Mouse (Mus musculus) gastrocnemius, adult 18-20 months (tissue): ENCODE measurements around the gene Olfr646. TPM values are rescaled to one million over a fixed set of nuclear protein-coding genes. Genes with fewer than 3 reads are reported as not detected.

Experiments used
- DNase-seq: peaks from one replicate; pipeline ENCODE4 v3.0.0; 2021; ENCODE audit warnings: low spot score
- long read RNA-seq, 2 experiments: library from polyadenylated mRNA; stranded (forward); transcript quantifications; one replicate each; pipeline ENCODE4 v2.0.0; 2021
- total RNA-seq, 2 experiments: library from RNA; stranded (reverse); gene quantifications; 2 replicates each; pipeline ENCODE4 v1.2.3; 2021

Gene Olfr646
- not detected for total RNA-seq
- long read RNA-seq, experiment 1 = 0 reads
- long read RNA-seq, experiment 2 = 0 reads

- DNase-seq = no peak
Observed at GRCm38 (mm10) chr7:104104757-104104972, at the start of gene Olfr646. Olfr646 (plus strand) TSS chr7:104104873.

- DNase-seq = no peak
Observed at GRCm38 (mm10) chr7:104059215-104059614, 45.5 kb upstream of the Olfr646 start.

GRCm38 (mm10) chr7:104061345-104061744 is 43.3 kb upstream of the Olfr646 start, which contains the start of gene 4930516K23Rik:
4930516K23Rik (minus strand) TSS chr7:104061445.
- no peak for DNase-seq

GRCm38 (mm10) chr7:104071769-104072168 is 32.9 kb upstream of the Olfr646 start, which contains the start of gene Olfr644:
Olfr644 (minus strand) TSS chr7:104071869.
- DNase-seq = no peak

- DNase-seq = no peak
Observed at GRCm38 (mm10) chr7:104085365-104085764, 19.3 kb upstream of the Olfr646 start, which contains the start of gene Olfr645. Olfr645 (minus strand) TSS chr7:104085465.

- no peak for DNase-seq
Observed at GRCm38 (mm10) chr7:104103913-104104756, 538 bp upstream of the Olfr646 start.

GRCm38 (mm10) chr7:104129726-104130125 is 25.1 kb downstream of the Olfr646 start, which contains the start of gene Ubqln5:
Ubqln5 (minus strand) TSS chr7:104129826.
- DNase-seq = no peak

GRCm38 (mm10) chr7:104137305-104137704 is 32.6 kb downstream of the Olfr646 start, which contains the start of gene Olfr643:
Olfr643 (minus strand) TSS chr7:104137405.
- DNase-seq = no peak

GRCm38 (mm10) chr7:104143179-104143578 is 38.5 kb downstream of the Olfr646 start, which contains the start of gene Ubqln3:
Ubqln3 (minus strand) TSS chr7:104143279.
- DNase-seq = no peak

- DNase-seq = no peak
Observed at GRCm38 (mm10) chr7:104150456-104150855, 45.8 kb downstream of the Olfr646 start, which contains the start of gene Ubqlnl. Ubqlnl (minus strand) TSS chr7:104150556.

Other genes starting within 250 kb of the Olfr646 start
- not detected for gene Olfr66, start 218.6 kb upstream of the Olfr646 start, total RNA-seq
- not detected for gene Olfr64, start 210.4 kb upstream of the Olfr646 start, total RNA-seq
- gene Olfr65, start 201.4 kb upstream of the Olfr646 start, total RNA-seq = not detected
- gene Olfr631, start 176.0 kb upstream of the Olfr646 start, total RNA-seq = not detected
- gene Olfr632, start 170.5 kb upstream of the Olfr646 start, total RNA-seq = not detected
- not detected for gene Olfr633, start 160.4 kb upstream of the Olfr646 start, total RNA-seq
- gene Olfr635, start 133.7 kb upstream of the Olfr646 start, total RNA-seq = not detected
- gene Olfr638, start 106.1 kb upstream of the Olfr646 start, total RNA-seq = not detected
- under 1 TPM in 1 of 2 experiments, not detected in 1; 0.05 TPM for gene Olfr639, start 87.6 kb upstream of the Olfr646 start, total RNA-seq
- gene Olfr640, start 79.3 kb upstream of the Olfr646 start, total RNA-seq = not detected
- gene Olfr641, start 69.4 kb upstream of the Olfr646 start, total RNA-seq = not detected
- gene Olfr642, start 52.2 kb upstream of the Olfr646 start, total RNA-seq = not detected
- gene 4930516K23Rik, start 43.4 kb upstream of the Olfr646 start, total RNA-seq = not detected
- not detected for gene Olfr644, start 33.0 kb upstream of the Olfr646 start, total RNA-seq
- gene Olfr645, start 19.4 kb upstream of the Olfr646 start, total RNA-seq = not detected
- not detected for gene Ubqln5, start 25.0 kb downstream of the Olfr646 start, total RNA-seq
- not detected for gene Olfr643, start 32.5 kb downstream of the Olfr646 start, total RNA-seq
- not detected for gene Ubqln3, start 38.4 kb downstream of the Olfr646 start, total RNA-seq
- gene Ubqlnl, start 45.7 kb downstream of the Olfr646 start, total RNA-seq = not detected
- gene Olfm5, start 60.0 kb downstream of the Olfr646 start, total RNA-seq = not detected
- not detected for gene Olfr648, start 78.5 kb downstream of the Olfr646 start, total RNA-seq
- not detected for gene Olfr649, start 91.1 kb downstream of the Olfr646 start, total RNA-seq
- under 1 TPM in 1 of 2 experiments, not detected in 1; 0.09 TPM for gene Trim6, start 113.9 kb downstream of the Olfr646 start, total RNA-seq
- gene Trim34a, start 139.6 kb downstream of the Olfr646 start, total RNA-seq = 1 to 10 TPM; 1.1 to 1.2 TPM
- gene Trim5, start 183.2 kb downstream of the Olfr646 start, total RNA-seq = under 1 TPM; 0.57 to 0.59 TPM
- gene Trim12a, start 210.6 kb downstream of the Olfr646 start, total RNA-seq = 1 to 10 TPM; 3.4 to 3.6 TPM
- gene Trim34b, start 224.6 kb downstream of the Olfr646 start, total RNA-seq = not detected
- 1 to 10 TPM; 2.4 to 2.8 TPM for gene Trim12c, start 248.5 kb downstream of the Olfr646 start, total RNA-seq